Mouse (Mus musculus): ENCODE measurements at regions not wholly inside any gene's neighbourhood (a gene's known extent, or its start where the extent isn't known, plus 50 kb on each side); places are given as distances from the start of the nearest gene placed in this dataset.

DNA sequence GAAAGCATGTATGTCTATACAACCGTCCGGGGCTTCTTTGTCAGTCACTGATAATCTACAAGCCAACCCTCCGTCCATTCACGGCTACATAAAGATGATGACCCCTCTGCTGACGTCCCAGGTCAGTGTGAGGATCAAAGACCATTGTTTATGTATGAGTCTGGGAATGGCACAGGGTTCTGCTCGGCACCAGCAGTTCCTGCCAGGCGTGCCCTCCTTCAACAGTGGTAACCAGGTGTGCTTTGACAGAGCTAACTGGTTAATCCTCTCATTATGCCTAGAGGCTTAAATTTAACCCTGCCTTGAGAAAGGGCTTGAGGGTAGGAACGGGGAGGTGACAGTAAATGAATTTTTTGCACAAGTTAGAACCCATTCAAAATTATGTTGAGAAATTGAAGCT is 58.2 kb upstream of the Ttc29 start:
- DNase-seq (ENCODE audit: low read depth), result no peak

DNA sequence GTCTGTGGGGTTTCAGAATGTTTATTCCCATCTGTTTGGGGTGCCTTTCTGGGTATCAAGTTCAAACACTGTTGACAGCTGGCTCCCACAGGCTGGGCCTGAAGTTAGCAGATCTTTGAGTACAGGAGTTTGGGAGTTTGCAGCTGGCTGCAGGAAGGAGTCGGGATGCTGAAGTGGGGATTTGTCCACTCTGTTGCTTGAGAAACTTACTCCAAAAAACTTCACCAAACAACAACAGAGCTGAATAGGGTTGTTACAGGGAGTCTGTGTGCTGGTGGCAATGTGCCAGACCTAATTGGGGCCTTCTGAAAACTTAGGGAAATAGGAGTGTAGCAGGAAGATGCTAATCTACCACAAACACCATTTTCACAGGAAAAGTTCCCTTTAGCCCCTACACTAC is 51.1 kb upstream of the Ttc29 start:
- no peak for DNase-seq (ENCODE audit: low read depth)

DNA sequence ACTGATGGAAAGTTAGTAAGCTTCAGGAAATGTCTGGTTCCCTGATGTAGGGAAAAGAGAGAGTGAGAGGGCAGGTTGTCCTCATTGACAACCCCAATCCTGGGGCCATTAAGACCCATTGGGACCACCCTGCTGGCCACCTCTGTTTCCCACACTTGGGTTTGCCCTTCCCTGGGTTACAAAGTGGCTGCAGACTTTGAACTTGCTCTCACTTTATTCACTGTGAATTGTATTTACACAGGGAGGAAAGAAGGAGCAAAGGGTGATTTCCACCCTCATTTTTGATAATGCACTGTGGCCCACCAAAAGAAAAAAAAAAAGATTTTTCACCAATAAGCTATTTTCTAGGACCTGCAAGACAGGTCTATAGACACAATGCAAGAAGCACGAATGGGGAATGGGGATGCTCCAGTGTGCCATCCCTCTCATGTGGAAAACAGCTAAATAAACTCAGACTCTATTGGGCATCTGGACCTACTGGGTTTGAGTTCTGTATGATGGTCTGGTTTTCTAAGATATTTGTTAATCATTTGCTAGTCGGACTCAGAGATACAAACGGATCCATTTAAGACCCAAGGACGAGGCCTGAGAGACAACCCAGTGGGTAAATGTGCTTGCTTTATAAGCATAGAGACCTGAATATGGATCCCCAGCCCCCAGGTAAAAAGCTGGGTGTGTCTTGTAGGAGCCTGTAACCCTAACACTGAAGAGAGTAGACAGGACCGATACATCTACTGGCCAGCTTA is 50.2 kb upstream of the Ttc29 start:
- no peak for DNase-seq (ENCODE audit: low read depth)
